Mouse (Mus musculus): ENCODE measurements around the gene Olfr320. TPM values are rescaled to one million over a fixed set of nuclear protein-coding genes. Genes with fewer than 3 reads are reported as not detected.

Olfr320 gene
- not detected in 2 replicates for polyA plus RNA-seq (2015; fragmentation: Nextera tagmentation; extraction: Ambion mirVana)

DNA sequence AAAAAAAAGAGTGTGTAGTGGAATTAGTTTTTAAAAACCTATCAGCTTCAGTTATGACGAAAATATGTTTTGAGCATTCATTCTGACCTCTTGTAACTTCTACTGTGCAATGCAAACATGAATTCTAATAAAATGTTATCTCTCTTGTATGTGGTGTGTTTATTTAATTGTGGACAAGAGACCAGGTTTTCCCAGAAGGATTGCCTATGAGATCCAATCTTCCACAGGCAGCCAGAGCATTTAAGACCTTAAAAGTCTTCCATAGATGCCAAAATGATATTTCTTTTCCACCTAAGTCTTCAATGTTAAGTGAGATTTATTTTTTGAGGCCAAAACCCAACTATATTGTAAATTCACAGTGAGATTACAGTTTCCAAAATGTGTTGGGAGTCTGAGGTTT lies at the start of gene Olfr320:
Gene Olfr320 (plus strand): TSS at position 301 of the 400 bp plus-strand sequence.
- WGBS = 89% methylated on average over 1 of the region's 1 CpGs
- no peak within 1 kb of the TSS for H3K4me3 ChIP-seq (replicated peaks)
- ATAC-seq (ENCODE audit: low FRiP score) = no peak
- no peaks in the 10 kb centered on the region for H3K27me3 ChIP-seq (replicated peaks)
- H3K4me1 ChIP-seq = no peaks in the 10 kb centered on the region
- no peaks in the 10 kb centered on the region for H3K36me3 ChIP-seq
- no peaks in the 10 kb centered on the region for H3K9me3 ChIP-seq (replicated peaks)
- no peak within 1 kb of the TSS for H3K27ac ChIP-seq (replicated peaks)
- no peak within 1 kb of the TSS for H3K9ac ChIP-seq (replicated peaks)
- H3K4me2 ChIP-seq = no peak within 1 kb of the TSS

DNA sequence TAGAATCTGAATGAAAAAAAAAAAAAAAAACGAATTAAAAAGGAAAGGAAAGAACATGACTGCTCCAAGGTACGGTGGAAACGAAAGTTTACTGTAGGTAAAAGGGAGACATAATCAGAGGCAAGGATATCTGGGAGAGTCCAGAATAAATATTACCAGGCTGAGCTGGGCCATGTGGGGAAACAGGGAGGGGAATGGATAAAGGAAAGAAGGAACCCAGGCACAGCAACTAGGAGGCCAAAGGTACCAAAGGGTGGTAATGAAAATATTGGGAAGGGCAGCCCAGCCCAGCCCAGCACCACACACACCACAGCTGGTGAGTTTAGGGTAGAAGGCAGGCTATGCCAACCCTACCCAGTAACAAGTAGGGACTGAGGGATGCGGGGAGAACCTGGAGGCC lies 46.0 kb upstream of the Olfr320 start:
- H3K4me3 ChIP-seq (replicated peaks) = no peak overlapping the region
- ATAC-seq (ENCODE audit: low FRiP score) = no peak
- no peak overlapping the region for H3K9ac ChIP-seq (replicated peaks)
- H3K9me3 ChIP-seq (replicated peaks) = no peaks in the 10 kb centered on the region
- no peaks in the 10 kb centered on the region for H3K36me3 ChIP-seq
- 68% methylated on average over 4 of the region's 4 CpGs for WGBS
- no peak overlapping the region for H3K4me2 ChIP-seq
- H3K27me3 ChIP-seq (replicated peaks) = peaks cover 6% of the 10 kb centered on the region; the same call in 1 of the 2 replicates
- H3K4me1 ChIP-seq = peaks cover under 1% of the 10 kb centered on the region; the same call in 1 of the 2 replicates
- H3K27ac ChIP-seq (replicated peaks) = no peak overlapping the region

DNA sequence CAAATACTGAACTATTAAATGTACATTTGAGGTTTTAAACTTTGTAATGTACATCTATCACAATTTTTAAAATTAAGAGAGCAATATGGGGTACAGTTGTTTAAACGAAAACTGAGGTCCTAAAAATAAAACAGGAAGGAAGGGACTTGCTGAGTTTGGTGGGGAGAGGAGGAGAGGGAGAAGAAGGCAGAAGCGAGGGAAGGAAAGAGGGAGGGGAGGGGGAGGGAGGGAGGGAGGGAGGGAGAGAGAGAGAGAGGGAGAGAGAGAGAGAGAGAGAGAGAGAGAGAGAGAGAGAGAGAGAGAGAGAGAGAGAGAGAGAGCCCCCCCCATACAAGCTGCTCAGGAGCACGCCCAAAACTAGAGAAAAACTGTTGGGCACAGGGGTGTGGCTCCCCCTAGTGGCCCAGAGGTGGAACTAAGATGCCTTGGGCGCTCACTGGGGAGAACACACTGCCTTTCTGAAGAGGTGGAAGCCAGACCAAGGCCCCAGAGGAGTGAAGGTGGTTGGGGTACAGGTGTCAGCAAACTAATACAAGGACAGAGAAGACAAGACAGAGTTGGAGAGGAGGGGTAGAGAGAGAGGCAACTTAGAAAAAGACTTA lies 44.4 kb upstream of the Olfr320 start:
- Histone ChIP-seq H3K9ac (replicated peaks) (no peak overlapping the region), H3K4me2 (no peak overlapping the region), H3K4me3 (replicated peaks) (no peak overlapping the region), H3K36me3 (no peaks in the 10 kb centered on the region), H3K27ac (replicated peaks) (no peak overlapping the region), H3K4me1 (peaks cover 12% of the 10 kb centered on the region), H3K9me3 (replicated peaks) (no peaks in the 10 kb centered on the region), H3K27me3 (replicated peaks) (peaks cover 20% of the 10 kb centered on the region)
- 25% methylated on average over 4 of the region's 4 CpGs for WGBS
- ATAC-seq (ENCODE audit: low FRiP score) = no peak

DNA sequence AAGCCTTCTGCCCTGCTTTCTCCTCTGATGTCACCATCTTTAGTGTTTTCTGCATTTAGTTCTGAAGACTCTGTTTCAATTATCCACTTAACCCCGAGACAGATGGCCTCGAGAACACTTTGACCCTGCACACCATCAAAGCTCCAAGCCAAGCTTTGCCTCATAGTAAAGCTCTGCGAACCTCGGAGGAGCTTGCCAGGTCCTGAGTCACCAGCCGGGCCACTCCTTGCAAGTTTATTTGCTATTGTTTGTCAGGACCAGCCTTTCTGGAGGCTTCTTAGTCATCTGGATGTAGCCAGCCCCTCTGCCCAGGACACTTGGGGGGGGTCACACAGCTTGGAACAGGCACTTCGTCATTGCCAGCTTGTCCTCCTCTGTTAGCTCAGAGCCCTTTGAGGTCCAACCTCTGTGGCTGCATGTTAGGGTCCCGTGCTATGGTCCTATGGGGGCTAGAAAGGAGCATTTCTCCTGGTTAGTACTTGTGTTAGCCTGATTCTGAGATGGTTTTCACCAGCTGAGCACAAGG lies 42.7 kb upstream of the Olfr320 start:
- Histone ChIP-seq H3K9me3 (replicated peaks) (no peaks in the 10 kb centered on the region), H3K27me3 (replicated peaks) (peaks cover 26% of the 10 kb centered on the region), H3K27ac (replicated peaks) (no peak overlapping the region), H3K4me1 (peaks cover 12% of the 10 kb centered on the region), H3K9ac (replicated peaks) (no peak overlapping the region), H3K4me2 (no peak overlapping the region), H3K4me3 (replicated peaks) (no peak overlapping the region), H3K36me3 (no peaks in the 10 kb centered on the region)
- ATAC-seq (ENCODE audit: low FRiP score) = no peak
- 73% methylated on average over 7 of the region's 7 CpGs for WGBS

DNA sequence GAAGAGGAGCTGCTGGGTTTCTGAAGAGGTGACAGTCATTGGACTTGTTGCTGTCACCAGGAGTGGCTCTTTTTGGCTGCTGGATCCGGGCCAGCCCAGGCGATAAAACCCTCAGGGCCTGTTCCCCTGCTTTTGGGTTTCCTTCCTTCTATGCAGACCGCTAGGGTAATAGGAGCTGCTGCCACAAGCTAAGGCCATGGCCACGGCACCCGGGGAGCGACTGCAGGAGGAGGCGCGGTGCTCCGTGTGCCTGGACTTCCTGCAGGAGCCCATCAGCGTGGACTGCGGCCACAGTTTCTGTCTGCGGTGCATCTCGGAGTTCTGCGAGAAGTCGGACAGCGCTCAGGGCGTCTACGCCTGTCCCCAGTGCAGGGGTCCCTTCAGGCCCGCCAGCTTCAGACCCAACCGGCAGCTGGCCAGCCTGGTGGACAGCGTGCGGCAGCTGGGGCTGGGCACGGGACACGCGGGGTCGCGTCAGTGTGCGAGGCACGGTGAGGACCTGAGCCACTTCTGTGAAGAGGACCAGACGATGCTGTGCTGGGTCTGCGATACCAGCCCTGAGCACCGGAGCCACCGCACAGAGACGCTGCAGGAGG lies 40.5 kb upstream of the Olfr320 start, which contains the start of gene Trim58:
Gene Trim58 (plus strand): TSS at position 194 of the 596 bp plus-strand sequence.
- no peaks in the 10 kb centered on the region for H3K9me3 ChIP-seq (replicated peaks)
- peaks cover 26% of the 10 kb centered on the region for H3K27me3 ChIP-seq (replicated peaks)
- 2% methylated on average over 34 of the region's 34 CpGs for WGBS
- peak within 1 kb of the TSS; percentile 48 for H3K9ac ChIP-seq (replicated peaks)
- no peak; the same call in 1 of the 2 replicates for ATAC-seq (ENCODE audit: low FRiP score)
- no peak within 1 kb of the TSS for H3K27ac ChIP-seq (replicated peaks)
- no peaks in the 10 kb centered on the region for H3K36me3 ChIP-seq
- H3K4me1 ChIP-seq = peaks cover 12% of the 10 kb centered on the region
- H3K4me3 ChIP-seq (replicated peaks) = peak within 1 kb of the TSS; percentile 46
- peak within 1 kb of the TSS; percentile 97 for H3K4me2 ChIP-seq

DNA sequence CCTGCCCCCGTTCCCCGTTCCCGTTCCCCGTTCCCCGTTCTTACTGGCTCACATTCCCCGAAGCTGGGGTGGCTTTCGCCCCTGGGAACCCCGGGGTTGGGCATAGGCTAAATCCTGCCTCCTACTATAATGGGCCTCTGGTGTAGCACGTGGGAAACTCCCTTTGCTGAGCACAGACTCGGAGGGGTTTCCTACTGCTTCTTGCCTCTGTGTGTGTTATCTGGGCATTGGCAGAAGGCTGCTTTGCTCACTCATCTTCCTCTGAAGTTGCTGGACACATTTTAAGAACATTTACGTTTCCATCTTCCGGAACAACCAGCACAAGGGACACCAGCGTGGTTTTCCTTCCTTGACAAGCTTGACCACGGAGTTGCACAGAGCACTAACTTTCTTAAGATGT lies 39.8 kb upstream of the Olfr320 start:
- Histone ChIP-seq H3K4me3 (replicated peaks) (peak overlapping the region; percentile 46), H3K4me1 (peaks cover 12% of the 10 kb centered on the region), H3K27ac (replicated peaks) (no peak overlapping the region), H3K9ac (replicated peaks) (0 out of 2 replicates have a peak overlapping the region, but pooled peaks have one; percentile 48), H3K27me3 (replicated peaks) (peaks cover 26% of the 10 kb centered on the region), H3K4me2 (peak overlapping the region; percentile 97), H3K9me3 (replicated peaks) (no peaks in the 10 kb centered on the region), H3K36me3 (no peaks in the 10 kb centered on the region)
- WGBS = 29% methylated on average over 14 of the region's 14 CpGs
- ATAC-seq (ENCODE audit: low FRiP score) = no peak

DNA sequence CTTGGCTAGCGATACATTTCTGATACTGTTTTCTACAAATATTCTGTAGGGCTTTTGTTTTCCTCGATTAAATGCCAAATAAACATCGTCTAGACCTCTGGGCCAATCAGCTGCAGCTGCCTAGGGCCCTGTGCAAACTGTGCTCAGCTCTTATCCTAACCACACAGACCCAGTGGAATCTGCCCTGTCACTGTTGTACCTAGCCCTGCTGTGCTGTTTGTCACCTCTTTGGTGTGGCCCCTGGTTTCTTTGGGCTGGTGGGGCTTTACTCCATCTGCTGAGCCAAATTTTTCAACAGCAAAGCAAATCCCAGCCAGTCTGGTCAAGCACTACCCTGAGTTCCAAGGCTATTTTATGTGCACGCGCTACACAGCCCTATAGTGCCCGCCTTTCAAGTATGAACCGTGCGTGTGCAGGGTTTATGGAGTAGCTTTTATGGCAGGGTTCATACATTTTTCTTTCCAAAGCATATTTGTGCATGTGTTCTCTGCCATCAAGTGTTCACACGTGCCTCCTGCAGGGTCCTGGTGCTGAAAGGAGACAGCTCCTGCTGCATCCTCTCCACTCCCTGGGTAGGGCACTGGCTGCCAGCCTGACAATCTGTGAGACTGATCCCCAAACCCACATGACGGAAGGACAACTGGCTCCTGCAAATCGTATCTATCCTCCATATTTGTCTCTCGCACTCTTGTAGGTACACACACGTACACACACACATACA lies 39.1 kb upstream of the Olfr320 start:
- Histone ChIP-seq H3K27me3 (replicated peaks) (peaks cover 26% of the 10 kb centered on the region), H3K9me3 (replicated peaks) (no peaks in the 10 kb centered on the region), H3K27ac (replicated peaks) (no peak overlapping the region), H3K36me3 (no peaks in the 10 kb centered on the region), H3K4me2 (no peak overlapping the region), H3K9ac (replicated peaks) (no peak overlapping the region), H3K4me3 (replicated peaks) (no peak overlapping the region), H3K4me1 (peaks cover 12% of the 10 kb centered on the region)
- WGBS = 85% methylated on average over 13 of the region's 13 CpGs
- ATAC-seq (ENCODE audit: low FRiP score) = no peak

DNA sequence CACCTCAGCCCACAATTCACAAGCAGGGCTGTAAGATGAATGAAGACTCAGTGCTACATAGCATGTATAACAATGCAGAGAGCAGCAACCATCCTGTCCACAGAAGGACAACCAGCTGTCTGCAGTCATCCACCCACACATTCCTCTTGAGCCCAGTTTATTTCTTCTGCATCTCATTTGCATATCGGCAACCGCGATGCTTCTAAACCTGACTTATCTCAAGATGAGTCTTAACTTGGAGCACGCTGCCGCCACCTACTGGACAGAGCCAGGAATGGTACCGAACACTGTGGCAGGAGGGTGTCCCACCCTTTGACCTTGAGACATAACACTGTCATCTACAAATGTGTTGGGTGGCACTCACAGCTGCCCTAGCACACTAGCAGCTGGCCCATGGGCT lies 37.5 kb upstream of the Olfr320 start:
- ATAC-seq (ENCODE audit: low FRiP score) = no peak
- Histone ChIP-seq H3K27ac (replicated peaks) (no peak overlapping the region), H3K27me3 (replicated peaks) (peaks cover 23% of the 10 kb centered on the region), H3K9ac (replicated peaks) (no peak overlapping the region), H3K36me3 (no peaks in the 10 kb centered on the region), H3K4me1 (peaks cover 12% of the 10 kb centered on the region), H3K9me3 (replicated peaks) (no peaks in the 10 kb centered on the region), H3K4me2 (no peak overlapping the region), H3K4me3 (replicated peaks) (no peak overlapping the region)
- whole genome bisulfite sequencing = 38% methylated on average over 6 of the region's 6 CpGs

DNA sequence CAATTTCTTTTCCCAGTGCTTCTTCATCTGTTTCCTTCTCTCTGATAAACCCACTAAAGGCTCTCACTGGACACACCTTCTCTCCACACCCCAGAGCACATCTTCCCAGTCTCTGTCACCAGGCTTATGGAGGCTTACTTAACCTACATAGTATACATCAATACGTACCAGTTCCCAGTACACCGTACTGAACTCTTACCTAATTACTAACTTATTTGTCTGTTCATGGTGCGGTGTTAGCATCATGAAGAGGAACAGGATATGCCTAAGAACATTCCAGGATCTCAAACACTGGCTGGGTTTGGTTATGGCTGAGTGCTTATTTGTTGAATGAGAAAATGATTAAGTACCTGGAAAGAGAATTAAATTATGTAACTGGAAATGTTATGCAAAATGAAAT lies 25.7 kb upstream of the Olfr320 start:
- Histone ChIP-seq H3K36me3 (no peaks in the 10 kb centered on the region), H3K4me1 (no peaks in the 10 kb centered on the region), H3K4me2 (no peak overlapping the region), H3K9ac (replicated peaks) (no peak overlapping the region), H3K4me3 (replicated peaks) (no peak overlapping the region), H3K27ac (replicated peaks) (no peak overlapping the region), H3K27me3 (replicated peaks) (no peaks in the 10 kb centered on the region), H3K9me3 (replicated peaks) (no peaks in the 10 kb centered on the region)
- ATAC-seq (ENCODE audit: low FRiP score) = no peak
- WGBS = 89% methylated on average over 3 of the region's 3 CpGs

DNA sequence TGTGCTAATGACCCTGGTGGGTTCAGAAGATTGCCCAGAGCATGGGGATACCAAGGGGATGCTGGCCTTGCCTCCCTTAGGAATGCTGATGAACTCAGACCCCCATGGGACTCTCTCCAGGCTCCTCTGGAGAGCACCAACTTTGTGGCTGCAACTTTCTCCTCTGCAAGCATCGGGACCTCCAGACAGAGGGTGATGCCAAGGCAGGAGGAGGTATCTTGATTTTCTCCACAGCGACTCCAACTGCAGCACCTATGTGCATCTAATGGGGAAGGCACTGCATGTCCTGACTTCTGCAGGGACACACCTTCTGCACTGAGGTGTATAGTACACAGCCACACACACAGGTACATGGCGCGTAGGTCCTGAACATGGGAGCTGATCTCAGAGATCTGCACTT lies 22.3 kb upstream of the Olfr320 start, which contains the start of gene Olfr322:
Gene Olfr322 (plus strand): TSS at position 187 of the 400 bp plus-strand sequence.
- WGBS = 83% methylated on average over 4 of the region's 4 CpGs
- Histone ChIP-seq H3K27ac (replicated peaks) (no peak within 1 kb of the TSS), H3K9ac (replicated peaks) (no peak within 1 kb of the TSS), H3K4me1 (no peaks in the 10 kb centered on the region), H3K4me2 (no peak within 1 kb of the TSS), H3K36me3 (no peaks in the 10 kb centered on the region), H3K4me3 (replicated peaks) (no peak within 1 kb of the TSS), H3K27me3 (replicated peaks) (no peaks in the 10 kb centered on the region), H3K9me3 (replicated peaks) (no peaks in the 10 kb centered on the region)
- ATAC-seq (ENCODE audit: low FRiP score) = no peak

DNA sequence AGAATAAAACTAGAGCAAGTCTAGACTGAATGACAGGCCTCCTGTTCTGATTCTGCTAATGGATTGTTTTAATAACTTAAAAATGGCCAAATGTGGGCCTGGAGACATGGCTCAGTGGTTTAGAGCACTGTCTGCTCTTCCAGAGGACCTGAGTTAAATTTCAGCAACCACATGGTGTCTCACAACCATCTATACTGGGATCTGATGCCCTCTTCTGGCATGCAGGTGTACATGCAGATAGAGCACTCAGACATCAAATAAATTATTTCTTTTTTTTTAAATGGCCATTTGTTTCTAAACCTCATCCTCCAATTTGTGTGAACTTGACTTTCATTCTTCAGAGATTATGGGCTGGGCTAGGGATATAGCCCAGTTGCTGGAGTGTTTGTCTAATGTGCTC lies 11.6 kb upstream of the Olfr320 start:
- Histone ChIP-seq H3K4me2 (no peak overlapping the region), H3K4me3 (replicated peaks) (no peak overlapping the region), H3K9ac (replicated peaks) (no peak overlapping the region), H3K27me3 (replicated peaks) (no peaks in the 10 kb centered on the region), H3K36me3 (no peaks in the 10 kb centered on the region), H3K27ac (replicated peaks) (no peak overlapping the region), H3K4me1 (no peaks in the 10 kb centered on the region), H3K9me3 (replicated peaks) (no peaks in the 10 kb centered on the region)
- ATAC-seq (ENCODE audit: low FRiP score) = no peak

All from neural tube, embryonic 15.5 days (tissue).